Mouse (Mus musculus) lung, embryonic 15.5 days (tissue): ENCODE measurements around the gene Gm29276. TPM values are rescaled to one million over a fixed set of nuclear protein-coding genes. Genes with fewer than 3 reads are reported as not detected.
"Not testable (repeated sequence)": the region's sequence is repeated elsewhere in the genome, so short reads cannot be mapped to it uniquely, and the experiment has no call there.

ENCODE experiments used
- ATAC-seq: fragments of 200-750 bp; cut with Nextera tagmentation; 2 replicates; pipeline ENCODE4 v1.8.0; 2017; ENCODE audit warnings: moderate number of reproducible peaks, borderline replicate concordance; ENCODE audit not compliant: low FRiP score, low TSS enrichment; ENCODE audit errors: extremely low read depth
- H3K27ac ChIP-seq: fragments of 300-500 bp; sonication (generic); 2 replicates; pipeline ENCODE4 v1.5.1; 2015; ENCODE audit warnings: moderate library complexity, mild to moderate bottlenecking, inconsistent platforms
- H3K27me3 ChIP-seq: fragments of 300-500 bp; sonication (generic); 2 replicates; pipeline ENCODE4 v1.6.1; 2015; ENCODE audit warnings: inconsistent platforms
- H3K36me3 ChIP-seq: fragments of 300-500 bp; sonication (generic); 2 replicates; pipeline ENCODE4 v1.6.1; 2015; ENCODE audit warnings: inconsistent platforms
- H3K4me1 ChIP-seq: fragments of 300-500 bp; sonication (generic); 2 replicates; pipeline ENCODE4 v1.6.1; 2015; ENCODE audit warnings: inconsistent platforms
- H3K4me2 ChIP-seq: fragments of 300-500 bp; sonication (generic); 2 replicates; pipeline ENCODE4 v1.6.1; 2015; ENCODE audit warnings: inconsistent platforms, mild to moderate bottlenecking, moderate library complexity
- H3K4me3 ChIP-seq: fragments of 300-500 bp; sonication (generic); 2 replicates; pipeline ENCODE4 v1.5.1; 2015; ENCODE audit warnings: mild to moderate bottlenecking, inconsistent platforms
- H3K9ac ChIP-seq: fragments of 300-500 bp; sonication (generic); 2 replicates; pipeline ENCODE4 v1.6.1; 2015; ENCODE audit warnings: inconsistent platforms
- H3K9me3 ChIP-seq: fragments of 300-500 bp; sonication (generic); 2 replicates; pipeline ENCODE4 v1.6.1; 2016; ENCODE audit warnings: inconsistent platforms
- WGBS: fragments of 180-500 bp; shearing (Covaris S2); methylation state at CpG from one replicate; pipeline ENCODE4 v1.1.7; 2015; 5-methylcytosine and 5-hydroxymethylcytosine counted together
- polyA plus RNA-seq: library from polyadenylated mRNA; unstranded; fragments of >200 nt; fragmentation: Nextera tagmentation; extraction: Ambion mirVana; gene quantifications from 2 replicates; pipeline ENCODE4 v1.2.1, GENCODE M21; 2015

Gm29276 gene
- not detected in 2 replicates for polyA plus RNA-seq

GRCm38 (mm10) chrY:42582150-42582549 lies at the start of gene Gm29276:
TSS of gene Gm29276 (minus strand) at chrY:42582250.
- H3K36me3 ChIP-seq, H3K27me3 ChIP-seq, H3K9ac ChIP-seq, H3K4me1 ChIP-seq, H3K4me3 ChIP-seq, H3K27ac ChIP-seq, H3K4me2 ChIP-seq, ATAC-seq, H3K9me3 ChIP-seq: not testable (repeated sequence)
- no CpG with 5 or more reads among the region's 7 CpGs for WGBS
